Comparison of ENCODE assay signal across 23 mouse cellular contexts in genomic region chr17:48389442-48389841, GRCm38 (mm10). TPM values are rescaled to one million over a fixed set of nuclear protein-coding genes. Genes with fewer than 3 reads are reported as not detected.
DNase-seq lines count a peak whose midpoint lies in the region; ATAC-seq and TF ChIP-seq lines count a peak whose summit lies in the region.
"Had no signal": no experiment of that assay in that cellular context is flagged by ENCODE, and none has a peak within 500 bp of the region (broad histone marks: within the 10 kb centered on the region; RNA-seq: fewer than 3 reads in every experiment).

No protein-coding gene starts in this region.

- no peaks in the 10 kb centered on the region for H3K9me3 ChIP-seq in heart, embryonic 11.5 days (replicated peaks; ENCODE audit: control insufficient read depth, low read length)
- H3K9me3 ChIP-seq in heart, embryonic 10.5 days = no peaks in the 10 kb centered on the region
- no peaks in the 10 kb centered on the region for H3K9me3 ChIP-seq in MEL (replicated peaks; ENCODE audit: insufficient read depth, low read length)
- H3K9me3 ChIP-seq: G1E had no signal

- H3K27me3 ChIP-seq in heart, embryonic 11.5 days (ENCODE audit: control insufficient read depth, insufficient read depth, low read length) = no peaks in the 10 kb centered on the region
- no peaks in the 10 kb centered on the region for H3K27me3 ChIP-seq in heart, embryonic 10.5 days (ENCODE audit: insufficient read depth, poor library complexity, severe bottlenecking)
- H3K27me3 ChIP-seq in MEL (ENCODE audit: control insufficient read depth in 1 of 2, insufficient read depth in 2 of 2, low read length in 2 of 2) = no peaks in the 10 kb centered on the region
- H3K27me3 ChIP-seq: CH12.LX, Patski had no signal

- H3K9ac ChIP-seq in heart, embryonic 11.5 days (ENCODE audit: low read depth, low read length) = no peak overlapping the region
- H3K9ac ChIP-seq in MEL (ENCODE audit: control insufficient read depth, low read depth, low read length, poor library complexity, severe bottlenecking) = no peak overlapping the region

- no peak for TF ChIP-seq EP300 in MEL (IDR thresholded peaks at IDR 0.05; ENCODE audit: low read depth in 1 of 2, low read length in 2 of 2)

- no peaks in the 10 kb centered on the region for H3K79me2 ChIP-seq in MEL (ENCODE audit: control insufficient read depth, insufficient read depth, low read length, poor library complexity)

- no peak for TF ChIP-seq RAD21 in MEL (IDR thresholded peaks at IDR 0.05; ENCODE audit: low read depth, low read length)

- H3K27ac ChIP-seq in heart, embryonic 11.5 days (ENCODE audit: low read depth, low read length) = no peak overlapping the region
- H3K27ac ChIP-seq in heart, embryonic 10.5 days = no peak overlapping the region
- no peak overlapping the region for H3K27ac ChIP-seq in MEL (ENCODE audit: control insufficient read depth, low read depth, low read length)

- TF ChIP-seq POLR2A in MEL (IDR thresholded peaks at IDR 0.05; ENCODE audit: control insufficient read depth in 1 of 2, insufficient read depth in 1 of 2, low read depth in 1 of 2, low read length in 2 of 2, poor library complexity in 1 of 2) = peak in 1 of 2 experiments; percentile 3; a peak in 1 of 4 replicates

- H3K4me1 ChIP-seq in heart, embryonic 11.5 days (ENCODE audit: control insufficient read depth, insufficient read depth, low read length) = no peaks in the 10 kb centered on the region
- no peaks in the 10 kb centered on the region for H3K4me1 ChIP-seq in heart, embryonic 10.5 days
- H3K4me1 ChIP-seq in MEL (ENCODE audit: control insufficient read depth in 1 of 2, insufficient read depth in 2 of 2, low read length in 2 of 2) = 0 out of 4 replicates have a peak, but pooled peaks cover 0 to 4% of the 10 kb centered on the region in 2 experiments

- no peak overlapping the region for H3K4me2 ChIP-seq in heart, embryonic 11.5 days

- H3K36me3 ChIP-seq in heart, embryonic 11.5 days (ENCODE audit: control insufficient read depth, insufficient read depth, low read length) = peaks cover 70% of the 10 kb centered on the region
- H3K36me3 ChIP-seq in heart, embryonic 10.5 days = peaks cover 83% of the 10 kb centered on the region
- H3K36me3 ChIP-seq in MEL (ENCODE audit: control insufficient read depth in 1 of 2, insufficient read depth in 2 of 2, low read length in 2 of 2) = peaks cover 11 to 39% of the 10 kb centered on the region in 2 experiments

- DNase-seq in heart, adult 11 months = peak; percentile 69
- peak; percentile 14 for DNase-seq in heart, embryonic 10.5 days (ENCODE audit: low spot score)
- DNase-seq in heart, adult 8-10 months (ENCODE audit: low spot score) = no peak
- DNase-seq in MEL (ENCODE audit: low read depth, low spot score) = no peak
- DNase-seq in lung, postnatal 4 days = no peak
- DNase-seq: adrenal gland, adult 2 months; adrenal gland, adult 8-10 months; adrenal gland, postnatal 10 days; adrenal gland, postnatal 14 days; adrenal gland, postnatal 25 days; adrenal gland, postnatal 36 days; B cell, adult 2 months; cerebellum, adult 11 months; cerebellum, adult 11-12 months; cerebellum, adult 18-20 months; cerebellum, adult 2 months had no signal

- whole genome bisulfite sequencing in heart, embryonic 11.5 days (ENCODE audit: insufficient replicate concordance) = 68% methylated on average over 5 of the region's 5 CpGs
- WGBS in heart, embryonic 10.5 days = 82% methylated on average over 5 of the region's 5 CpGs

- no peak overlapping the region for H3K4me3 ChIP-seq in heart, embryonic 11.5 days (ENCODE audit: low read depth, low read length)
- no peak overlapping the region for H3K4me3 ChIP-seq in heart, embryonic 10.5 days
- H3K4me3 ChIP-seq in MEL (ENCODE audit: control insufficient read depth in 1 of 2, insufficient read depth in 1 of 2, low read depth in 2 of 2, low read length in 2 of 2) = no peak overlapping the region

- TF ChIP-seq CTCF in MEL (IDR thresholded peaks at IDR 0.05 in 2 of 3, conservative IDR thresholded peaks at IDR 0.05 in 1 of 3; ENCODE audit: control insufficient read depth in 1 of 3, insufficient read depth in 1 of 3, low read depth in 2 of 3, low read length in 3 of 3, poor library complexity in 1 of 3, severe bottlenecking in 1 of 3) = no peak

- ATAC-seq in heart, embryonic 11.5 days (replicated peaks; ENCODE audit: insufficient number of reproducible peaks, low FRiP score, low TSS enrichment) = no peak
- ATAC-seq: activated CD4-positive, CD25-positive, alpha-beta regulatory T cell, adult 4 months; CD4-positive, CD25-positive, alpha-beta regulatory T cell, adult 4 months; Patski had no signal

TF ChIP-seq in MEL, 35 proteins besides CTCF, POLR2A, EP300 and RAD21:
- no peak for TF ChIP-seq ELF1 (IDR thresholded peaks at IDR 0.05; ENCODE audit: low read depth, low read length)
- no peak for TF ChIP-seq MEF2A (IDR thresholded peaks at IDR 0.05; ENCODE audit: extremely low read depth, insufficient replicate concordance, low read depth, low read length, poor library complexity, severe bottlenecking)
- TF ChIP-seq MAX (IDR thresholded peaks at IDR 0.05; ENCODE audit: low read length) = no peak
- no peak; the same call in 1 of the 2 replicates for TF ChIP-seq POLR2AphosphoS5 (IDR thresholded peaks at IDR 0.05; ENCODE audit: borderline replicate concordance, low read depth, low read length)
- no peak for TF ChIP-seq POLR2AphosphoS2 (IDR thresholded peaks at IDR 0.05; ENCODE audit: low read length)
- TF ChIP-seq UBTF (IDR thresholded peaks at IDR 0.05; ENCODE audit: borderline replicate concordance, insufficient read depth, low read depth, low read length) = no peak
- peak; percentile 63 for TF ChIP-seq BHLHE40 (IDR thresholded peaks at IDR 0.05; ENCODE audit: borderline replicate concordance, low read depth, low read length)
- no peak for TF ChIP-seq E2F4 (IDR thresholded peaks at IDR 0.05; ENCODE audit: borderline replicate concordance, low read depth, low read length)
- TF ChIP-seq MAFK (IDR thresholded peaks at IDR 0.05; ENCODE audit: borderline replicate concordance, low read depth, low read length) = no peak
- no peak for TF ChIP-seq MYC (IDR thresholded peaks at IDR 0.05; ENCODE audit: low read depth, low read length)
- 0 out of 2 replicates have a peak, but pooled peaks have one; percentile 22 for TF ChIP-seq GATA1 (IDR thresholded peaks at IDR 0.05; ENCODE audit: low read depth, low read length)
- TF ChIP-seq MYB (IDR thresholded peaks at IDR 0.05; ENCODE audit: low read depth, low read length) = no peak
- TF ChIP-seq CHD2 (IDR thresholded peaks at IDR 0.05; ENCODE audit: low read length) = no peak
- no peak for TF ChIP-seq TAL1 (IDR thresholded peaks at IDR 0.05; ENCODE audit: low read length)
- TF ChIP-seq ZNF384 (IDR thresholded peaks at IDR 0.05; ENCODE audit: low read depth, low read length) = no peak
- peak; percentile 58; the same call in 1 of the 2 replicates for TF ChIP-seq MXI1 (IDR thresholded peaks at IDR 0.05; ENCODE audit: low read depth, low read length)
- no peak for TF ChIP-seq TCF12 (IDR thresholded peaks at IDR 0.05; ENCODE audit: low read depth, low read length)
- no peak for TF ChIP-seq TBP (IDR thresholded peaks at IDR 0.05; ENCODE audit: low read depth, low read length)
- TF ChIP-seq NRF1 (IDR thresholded peaks at IDR 0.05; ENCODE audit: insufficient read depth, low read depth, low read length, poor library complexity, severe bottlenecking) = no peak
TF ChIP-seq in MEL: peak in this region for 3.

RNA-seq across cellular contexts. Expression of gene Nfya, which starts 20.3 kb away (rescaled TPM):
- 16.9 and 19.6 TPM in 2 replicates for polyA plus RNA-seq in heart, embryonic 11.5 days (2014; fragmentation: Nextera tagmentation; extraction: Ambion mirVana)
- polyA plus RNA-seq in heart, embryonic 10.5 days (2016; fragmentation: Nextera tagmentation; extraction: Ambion mirVana) = 13.7 and 17.3 TPM in 2 replicates
- total RNA-seq in heart, adult 8-10 months (2022) = 10 to 100 TPM; 10.8 to 19.7 (median 15.5) TPM
- total RNA-seq in MEL (2012; rRNA removed) = 48.1 and 56.9 TPM in 2 replicates
- polyA plus RNA-seq in MEL (2012; ENCODE audit: insufficient read depth in 1 of 2, insufficient read length in 2 of 2, low read depth in 1 of 2, low replicate concordance in 2 of 2, missing spikeins in 1 of 2) = 10 to 100 TPM in 1 of 2 experiments, not detected in 1; 97.8 TPM

RNA-seq across cellular contexts. Expression of gene Oard1, which starts 20.4 kb away (rescaled TPM):
- polyA plus RNA-seq in heart, embryonic 11.5 days (2014; fragmentation: Nextera tagmentation; extraction: Ambion mirVana) = 47.4 and 48.0 TPM in 2 replicates
- 56.7 and 78.1 TPM in 2 replicates for polyA plus RNA-seq in heart, embryonic 10.5 days (2016; fragmentation: Nextera tagmentation; extraction: Ambion mirVana)
- 10 to 100 TPM; 16.3 to 24.2 (median 22.1) TPM for total RNA-seq in heart, adult 8-10 months (2022)
- 21.2 and 21.5 TPM in 2 replicates for total RNA-seq in MEL (2012; rRNA removed)
- polyA plus RNA-seq in MEL (2012; ENCODE audit: insufficient read depth in 1 of 2, insufficient read length in 2 of 2, low read depth in 1 of 2, low replicate concordance in 2 of 2, missing spikeins in 1 of 2) = 10 to 100 TPM in 1 of 2 experiments, not detected in 1; 24.4 TPM

RNA-seq across cellular contexts. Expression of gene Treml1, which starts 29.7 kb away (rescaled TPM):
- 4.3 and 5.0 TPM in 2 replicates for polyA plus RNA-seq in heart, embryonic 11.5 days (2014; fragmentation: Nextera tagmentation; extraction: Ambion mirVana)
- 3.7 and 6.3 TPM in 2 replicates for polyA plus RNA-seq in heart, embryonic 10.5 days (2016; fragmentation: Nextera tagmentation; extraction: Ambion mirVana)
- 1 to 10 TPM in 2 of 4 experiments, under 1 TPM in 2; 0.28 to 1.3 (median 1.0) TPM for total RNA-seq in heart, adult 8-10 months (2022)
- 0.69 and 0.96 TPM in 2 replicates for total RNA-seq in MEL (2012; rRNA removed)
- polyA plus RNA-seq in MEL (2012; ENCODE audit: insufficient read depth in 1 of 2, insufficient read length in 2 of 2, low read depth in 1 of 2, low replicate concordance in 2 of 2, missing spikeins in 1 of 2) = 1 to 10 TPM in 1 of 2 experiments, not detected in 1; 1.7 TPM
- total RNA-seq: adrenal gland, postnatal 25 days; CH12.LX had no signal
- polyA plus RNA-seq: activated CD4-positive, CD25-positive, alpha-beta regulatory T cell, adult 4 months; C2C12; CD4-positive, CD25-positive, alpha-beta regulatory T cell, adult 4 months; Patski had no signal

RNA-seq across cellular contexts. Expression of gene Trem2, which starts 43.2 kb away (rescaled TPM):
- polyA plus RNA-seq in heart, embryonic 11.5 days (2014; fragmentation: Nextera tagmentation; extraction: Ambion mirVana) = 1.1 and 1.5 TPM in 2 replicates
- 0.36 and 1.2 TPM in 2 replicates for polyA plus RNA-seq in heart, embryonic 10.5 days (2016; fragmentation: Nextera tagmentation; extraction: Ambion mirVana)
- total RNA-seq in heart, adult 8-10 months (2022) = 1 to 10 TPM; 1.2 to 3.0 (median 1.7) TPM
- 0.04 and 0.26 TPM in 2 replicates for total RNA-seq in MEL (2012; rRNA removed)
- under 1 TPM in 1 of 2 experiments, not detected in 1; 0.26 TPM for polyA plus RNA-seq in MEL (2012; ENCODE audit: insufficient read depth in 1 of 2, insufficient read length in 2 of 2, low read depth in 1 of 2, low replicate concordance in 2 of 2, missing spikeins in 1 of 2)
- total RNA-seq: CH12.LX had no signal
- polyA plus RNA-seq: activated CD4-positive, CD25-positive, alpha-beta regulatory T cell, adult 4 months; C2C12; CD4-positive, CD25-positive, alpha-beta regulatory T cell, adult 4 months had no signal

RNA-seq across cellular contexts. Expression of gene Apobec2, which starts 43.3 kb away (rescaled TPM):
- polyA plus RNA-seq in heart, embryonic 11.5 days (2014; fragmentation: Nextera tagmentation; extraction: Ambion mirVana) = 213 and 216 TPM in 2 replicates
- polyA plus RNA-seq in heart, embryonic 10.5 days (2016; fragmentation: Nextera tagmentation; extraction: Ambion mirVana) = 142 and 213 TPM in 2 replicates
- total RNA-seq in heart, adult 8-10 months (2022) = 100 to 1,000 TPM; 239 to 263 (median 259) TPM
- total RNA-seq in MEL (2012; rRNA removed) = 0.19 and 0.23 TPM in 2 replicates
- polyA plus RNA-seq in MEL (2012; ENCODE audit: insufficient read depth in 1 of 2, insufficient read length in 2 of 2, low read depth in 1 of 2, low replicate concordance in 2 of 2, missing spikeins in 1 of 2) = under 1 TPM in 1 of 2 experiments, not detected in 1; 0.42 TPM
- polyA plus RNA-seq: G1E had no signal

Comparison
In these comparisons a context has a peak if more than half of its experiments do, and no peak if none do; other contexts are left out.
1. DNase-seq: peak in heart, adult 11 months (single experiment) and heart, embryonic 10.5 days (single experiment); none in heart, adult 8-10 months (single experiment), MEL (single experiment) and lung, postnatal 4 days (0 of 2).